Mouse (Mus musculus) bone marrow macrophage, adult 2 months (primary cell): ENCODE results near the gene Olfr378. TPM values are rescaled to one million over a fixed set of nuclear protein-coding genes. Genes with fewer than 3 reads are reported as not detected.

Experiments used
- H3K27ac ChIP-seq: 2 replicates; pipeline ENCODE4 v1.5.1; 2012; ENCODE audit warnings: low read depth, low read length; ENCODE audit not compliant: insufficient read depth
- H3K4me1 ChIP-seq: 2 replicates; pipeline ENCODE4 v1.6.1; 2012; ENCODE audit warnings: low read length; ENCODE audit not compliant: control insufficient read depth, insufficient read depth
- H3K4me3 ChIP-seq: 2 replicates; pipeline ENCODE4 v1.5.1; 2012; ENCODE audit warnings: mild to moderate bottlenecking, low read length, moderate library complexity; ENCODE audit not compliant: insufficient read depth
- CTCF ChIP-seq: IDR thresholded peaks from 2 replicates; pipeline ENCODE4 v1.5.1; 2012; ENCODE audit warnings: low read depth, mild to moderate bottlenecking, low read length, moderate library complexity
- POLR2A ChIP-seq: IDR thresholded peaks from 2 replicates; pipeline ENCODE4 v1.6.1; 2012; ENCODE audit warnings: mild to moderate bottlenecking, low read depth, low read length, borderline replicate concordance
- polyA plus RNA-seq: library from polyadenylated mRNA; stranded (reverse); fragments of >200 nt; gene quantifications from 2 replicates; pipeline ENCODE4 v1.2.4, GENCODE M21; 2012; ENCODE audit not compliant: missing spikeins, insufficient read depth, insufficient read length

The Olfr378 gene
- polyA plus RNA-seq: not detected in 2 replicates

- Histone ChIP-seq H3K27ac (no peak within 1 kb of the TSS), H3K4me3 (no peak within 1 kb of the TSS), H3K4me1 (no peaks in the 10 kb centered on the region)
- TF ChIP-seq CTCF: no peak
- no peak for TF ChIP-seq POLR2A
Observed at GRCm38 (mm10) chr11:73428377-73428776, at the start of gene Olfr378. Gene Olfr378 (minus strand): TSS chr11:73428477.

- Histone ChIP-seq H3K4me1 (no peaks in the 10 kb centered on the region), H3K4me3 (no peak within 1 kb of the TSS), H3K27ac (no peak within 1 kb of the TSS)
- TF ChIP-seq CTCF: no peak
- no peak for TF ChIP-seq POLR2A
Observed at GRCm38 (mm10) chr11:73457408-73457807, 29.1 kb upstream of the Olfr378 start, which contains the start of gene Olfr380. Gene Olfr380 (minus strand): TSS chr11:73457508.

GRCm38 (mm10) chr11:73399514-73399913 is 28.8 kb downstream of the Olfr378 start, which contains the start of gene Olfr1:
Gene Olfr1 (minus strand): TSS chr11:73399614.
- Histone ChIP-seq H3K4me1 (no peaks in the 10 kb centered on the region), H3K27ac (no peak within 1 kb of the TSS), H3K4me3 (no peak within 1 kb of the TSS)
- TF ChIP-seq CTCF (no peak), POLR2A (no peak)

- Histone ChIP-seq H3K27ac (no peak overlapping the region), H3K4me1 (no peaks in the 10 kb centered on the region), H3K4me3 (no peak overlapping the region)
- TF ChIP-seq CTCF (no peak), POLR2A (no peak)
Observed at GRCm38 (mm10) chr11:73395374-73395773, 32.9 kb downstream of the Olfr378 start.

Other genes starting within 250 kb of the Olfr378 start
- 48.2 and 49.7 TPM in 2 replicates for gene Ctns, start 229.4 kb downstream of the Olfr378 start, polyA plus RNA-seq
- gene Shpk, start 229.0 kb downstream of the Olfr378 start, polyA plus RNA-seq: 3.3 and 4.0 TPM in 2 replicates
- not detected in 2 replicates for gene Trpv1, start 194.2 kb downstream of the Olfr378 start, polyA plus RNA-seq
- not detected in 2 replicates for gene Trpv3, start 161.1 kb downstream of the Olfr378 start, polyA plus RNA-seq
- gene Aspa, start 98.9 kb downstream of the Olfr378 start, polyA plus RNA-seq: 0.25 TPM in 1 of 2 replicates, not detected in the other
- not detected in 2 replicates for gene Gm49340, start 98.7 kb downstream of the Olfr378 start, polyA plus RNA-seq
- gene Spata22, start 98.7 kb downstream of the Olfr378 start, polyA plus RNA-seq: not detected in 2 replicates
- gene Olfr20, start 77.7 kb downstream of the Olfr378 start, polyA plus RNA-seq: not detected in 2 replicates
- gene Olfr376, start 57.2 kb downstream of the Olfr378 start, polyA plus RNA-seq: not detected in 2 replicates
- gene Olfr1, start 28.9 kb downstream of the Olfr378 start, polyA plus RNA-seq: not detected in 2 replicates
- gene Olfr380, start 29.0 kb upstream of the Olfr378 start, polyA plus RNA-seq: not detected in 2 replicates
- not detected in 2 replicates for gene Olfr381, start 63.1 kb upstream of the Olfr378 start, polyA plus RNA-seq
- not detected in 2 replicates for gene Olfr382, start 88.7 kb upstream of the Olfr378 start, polyA plus RNA-seq
- gene Olfr385, start 164.5 kb upstream of the Olfr378 start, polyA plus RNA-seq: not detected in 2 replicates
- not detected in 2 replicates for gene Olfr384, start 170.1 kb upstream of the Olfr378 start, polyA plus RNA-seq